Mouse (Mus musculus): ENCODE measurements around the gene Naa35.

DNA sequence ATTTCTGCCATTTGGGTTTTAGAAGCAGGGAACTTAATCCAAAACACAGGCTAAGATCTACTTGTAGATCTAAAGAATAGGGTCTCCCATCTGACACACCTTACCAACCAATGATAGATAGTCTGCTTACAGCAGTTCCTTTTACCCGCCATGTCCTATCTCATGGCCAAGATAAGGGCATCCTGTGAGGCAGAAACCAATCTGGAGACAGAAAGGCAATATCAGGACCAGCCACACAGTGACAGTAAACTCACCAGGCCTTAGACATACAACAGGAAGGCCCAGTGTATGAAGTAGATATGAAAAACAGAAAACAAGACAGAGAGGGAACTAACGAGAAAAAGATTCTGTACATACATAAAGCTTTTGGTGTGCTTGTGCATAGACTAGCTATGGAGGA is 57.8 kb downstream of the Naa35 start:
- TF ChIP-seq CTCF (IDR thresholded peaks at IDR 0.05; ENCODE audit: low read depth) = peak; percentile 21; the same call in 1 of the 2 replicates
- TF ChIP-seq EP300 (IDR thresholded peaks at IDR 0.05; ENCODE audit: low read depth) = peak; percentile 98
